Mouse (Mus musculus): Measurements from ENCODE around the gene Crygb.
A peak's percentile ranks its signal among the peaks of the same experiment; 100 is the strongest.

Gene Crygb

GRCm38 (mm10) chr1:65082188-65082587, at the start of gene Crygb:
TSS of gene Crygb (minus strand) at chr1:65082288.
- DNase-seq (ENCODE audit: low read depth, low spot score), result no peak

GRCm38 (mm10) chr1:65131671-65132070, 49.6 kb upstream of the Crygb start:
- DNase-seq (ENCODE audit: low read depth, low spot score), result no peak

DNA sequence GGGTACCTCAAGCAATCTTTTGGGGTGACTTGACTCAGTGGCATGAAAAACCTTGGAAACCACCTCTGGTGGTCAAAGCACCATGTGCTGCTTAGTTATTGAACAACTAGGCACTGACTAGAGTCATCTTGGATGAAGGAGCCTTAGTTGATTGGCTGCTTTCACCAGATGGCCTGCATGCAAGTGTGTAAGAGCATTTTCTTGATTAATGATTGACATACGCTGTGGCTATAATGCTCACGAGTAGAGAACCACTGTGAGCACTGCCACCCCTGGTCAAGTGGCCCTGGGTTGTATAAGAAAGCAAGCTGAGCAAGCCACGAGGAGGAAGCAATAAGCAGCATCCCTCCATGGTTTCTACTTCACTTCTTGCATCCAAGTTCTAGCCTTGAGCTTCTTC, 48.1 kb upstream of the Crygb start:
- DNase-seq (ENCODE audit: low read depth, low spot score), result no peak

DNA sequence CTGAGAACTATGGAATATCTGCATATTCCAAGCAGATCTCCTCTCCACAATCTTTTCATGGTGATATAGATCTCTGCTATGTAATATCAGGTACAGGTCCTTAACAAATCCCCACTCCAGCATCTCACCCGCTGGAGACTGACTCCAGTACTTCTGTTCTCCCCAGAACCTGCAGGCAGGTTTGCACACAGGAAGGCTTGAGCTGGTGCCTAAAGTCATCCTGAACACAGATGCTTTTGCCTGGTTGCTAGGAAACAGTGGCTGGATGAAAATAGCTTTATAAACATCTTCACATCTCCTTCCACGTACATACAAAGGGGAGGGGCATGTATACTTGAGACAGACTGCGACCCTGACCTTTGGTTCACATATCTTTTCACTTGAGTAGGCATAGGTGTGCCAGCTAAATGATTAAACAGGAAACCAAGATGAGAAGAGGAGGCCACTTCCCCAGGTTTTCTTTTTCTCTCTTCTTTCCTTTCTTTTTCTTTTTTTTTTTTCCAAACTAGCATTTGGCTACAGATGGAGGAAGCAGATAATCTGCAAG, 47.6 kb upstream of the Crygb start:
- peak; percentile 38 for DNase-seq (ENCODE audit: low read depth, low spot score)

GRCm38 (mm10) chr1:65122574-65123372, 40.7 kb upstream of the Crygb start, which contains the start of gene D630023F18Rik:
TSS of gene D630023F18Rik (minus strand) at chr1:65123214.
- peak; percentile 55 for DNase-seq (ENCODE audit: low read depth, low spot score)

DNA sequence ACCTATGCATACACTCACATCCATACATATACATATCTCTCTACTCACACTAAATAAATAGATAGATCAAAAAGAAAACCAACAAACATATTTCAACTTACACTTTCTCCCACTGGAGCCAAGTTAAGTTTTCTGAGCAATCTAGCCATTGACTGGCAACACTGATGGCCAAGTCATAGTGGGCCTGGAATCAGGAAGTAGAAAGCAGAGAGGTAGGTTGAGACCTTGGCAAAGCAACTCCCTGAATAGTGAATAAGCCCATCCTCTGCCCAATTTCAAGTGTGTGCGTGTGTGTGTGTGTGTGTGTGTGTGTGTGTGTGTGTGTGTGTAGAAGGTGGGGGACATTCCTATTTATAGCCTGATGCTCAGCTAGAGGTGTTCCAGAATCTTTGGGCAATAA, 37.4 kb upstream of the Crygb start, which contains the start of gene Gm28845:
Gene Gm28845 (minus strand): TSS at position 121 of the 400 bp plus-strand sequence.
- DNase-seq (ENCODE audit: low read depth, low spot score), result no peak

DNA sequence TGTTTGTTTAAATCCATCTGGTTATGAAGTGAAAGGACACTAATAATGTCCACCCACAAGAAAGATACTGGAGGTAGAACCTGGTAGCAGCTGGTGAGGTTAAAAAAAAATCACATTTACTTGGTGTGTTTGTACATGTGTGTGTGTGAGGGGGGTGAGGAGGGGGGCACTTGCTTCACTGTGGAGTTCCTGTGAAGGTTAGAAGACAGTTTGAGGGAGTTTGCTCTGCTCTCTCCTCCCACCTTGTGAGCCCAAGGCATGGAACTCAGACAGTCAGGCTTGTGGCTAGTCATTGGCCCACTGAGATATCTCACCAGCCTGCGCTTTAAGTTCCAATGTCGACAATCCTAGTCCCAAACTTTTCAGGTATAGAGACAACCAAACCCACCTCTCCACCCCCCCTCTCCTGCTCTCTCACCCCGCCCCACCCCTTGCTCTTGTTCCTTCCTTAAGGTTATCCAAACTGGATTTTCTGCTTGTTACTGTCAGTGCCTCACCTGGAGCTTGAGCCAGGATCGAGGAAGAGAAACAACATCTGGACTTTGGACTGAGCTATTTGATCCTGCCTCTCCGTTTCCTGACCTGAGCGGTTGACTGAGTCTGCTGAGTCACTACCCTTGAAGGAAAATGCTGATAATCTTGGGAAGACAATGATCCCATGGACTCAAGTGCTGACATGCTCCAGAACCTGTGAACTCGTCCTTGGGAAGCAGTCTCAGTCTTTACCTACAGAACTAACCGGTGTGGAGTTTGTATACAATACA, 36.2 kb upstream of the Crygb start:
- DNase-seq (ENCODE audit: low read depth, low spot score), result no peak

DNA sequence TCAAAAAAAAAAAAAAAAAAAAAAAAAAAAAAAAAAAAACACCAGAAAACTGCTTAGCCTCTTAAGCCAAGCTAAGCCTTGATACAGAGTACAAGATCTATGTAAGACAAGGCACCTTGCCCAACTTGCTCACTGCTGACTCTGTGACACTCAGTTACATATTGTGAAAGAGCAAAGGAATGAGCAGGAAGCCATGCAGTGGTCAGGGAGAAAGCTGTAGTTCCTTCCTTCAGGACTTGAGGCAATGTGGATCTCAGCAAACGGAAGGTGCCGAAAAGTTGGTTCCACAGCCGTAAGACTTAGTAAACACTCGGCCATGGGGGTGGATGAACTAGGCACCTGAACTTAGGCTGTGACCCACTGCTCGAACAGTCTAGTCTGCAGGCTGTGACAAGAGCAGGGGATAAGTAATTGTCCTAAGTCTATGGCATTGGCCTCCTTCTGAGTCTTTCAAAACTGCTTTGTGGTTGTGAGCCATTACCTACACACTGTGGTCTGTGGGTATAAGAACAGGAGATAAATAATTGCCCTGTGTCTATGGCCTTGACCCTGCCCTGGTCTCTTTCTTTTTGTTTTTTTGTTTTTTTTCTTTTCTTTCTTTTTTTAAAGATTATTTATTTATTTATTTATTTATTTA, 31.6 kb upstream of the Crygb start:
- DNase-seq (ENCODE audit: low read depth, low spot score), result no peak

DNA sequence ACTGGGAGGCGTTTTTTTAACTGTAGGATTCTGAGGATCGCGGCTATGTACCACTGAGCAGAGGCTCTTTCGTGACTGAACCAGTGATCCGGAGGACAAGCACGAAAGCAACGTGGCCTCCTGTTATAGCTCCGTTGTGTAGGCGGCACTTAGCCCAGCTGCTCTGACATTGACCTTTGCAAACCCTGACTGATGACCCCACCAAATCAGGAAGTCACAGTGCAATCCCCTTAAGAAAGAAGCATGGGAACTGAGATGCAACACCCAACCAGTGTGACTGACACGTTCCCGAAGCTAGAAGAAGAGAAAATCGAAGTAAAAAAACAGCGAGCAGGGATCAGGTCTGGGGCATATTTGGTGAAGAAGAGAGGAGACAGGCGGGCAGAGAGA, 30.7 kb upstream of the Crygb start:
- DNase-seq (ENCODE audit: low read depth, low spot score), result no peak

- peak; percentile 74 for DNase-seq (ENCODE audit: low read depth, low spot score)
These were observed 30.1 kb upstream of the Crygb start for GRCm38 (mm10) chr1:65112031-65112806.

DNA sequence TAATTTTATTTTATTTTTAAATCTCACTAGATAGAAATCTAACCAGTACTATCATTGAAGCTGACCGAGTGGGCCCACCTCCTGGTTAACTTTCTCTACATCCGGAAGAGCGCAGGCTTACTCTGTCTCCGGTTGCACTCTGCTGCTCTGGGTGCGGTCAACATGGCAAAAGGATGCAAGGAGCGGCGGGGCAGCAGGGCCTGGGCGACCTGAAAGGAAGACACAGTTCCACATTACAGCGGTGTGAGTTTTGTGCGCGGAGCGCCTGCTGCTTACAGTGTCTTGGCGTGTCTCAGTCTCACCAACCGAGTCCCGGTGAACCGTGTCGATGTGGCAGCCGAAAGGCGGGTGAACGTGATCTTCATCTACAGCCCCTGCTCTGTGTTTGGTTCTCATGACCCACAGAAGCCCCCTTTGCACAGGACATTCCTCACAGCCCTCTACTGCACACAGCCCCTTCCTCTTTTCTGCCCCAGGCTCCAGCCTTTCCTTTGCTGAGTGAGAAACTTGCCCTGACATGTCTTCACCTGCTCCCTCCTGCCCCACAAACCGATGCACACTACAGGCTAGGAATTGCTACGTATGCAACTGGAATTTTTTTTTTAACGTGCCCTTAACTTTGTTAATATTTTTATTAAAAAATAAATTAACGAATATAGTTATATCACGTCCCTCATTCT, 27.8 kb upstream of the Crygb start:
- no peak for DNase-seq (ENCODE audit: low read depth, low spot score)

GRCm38 (mm10) chr1:65109196-65109595, 27.1 kb upstream of the Crygb start:
- DNase-seq (ENCODE audit: low read depth, low spot score), result no peak

DNA sequence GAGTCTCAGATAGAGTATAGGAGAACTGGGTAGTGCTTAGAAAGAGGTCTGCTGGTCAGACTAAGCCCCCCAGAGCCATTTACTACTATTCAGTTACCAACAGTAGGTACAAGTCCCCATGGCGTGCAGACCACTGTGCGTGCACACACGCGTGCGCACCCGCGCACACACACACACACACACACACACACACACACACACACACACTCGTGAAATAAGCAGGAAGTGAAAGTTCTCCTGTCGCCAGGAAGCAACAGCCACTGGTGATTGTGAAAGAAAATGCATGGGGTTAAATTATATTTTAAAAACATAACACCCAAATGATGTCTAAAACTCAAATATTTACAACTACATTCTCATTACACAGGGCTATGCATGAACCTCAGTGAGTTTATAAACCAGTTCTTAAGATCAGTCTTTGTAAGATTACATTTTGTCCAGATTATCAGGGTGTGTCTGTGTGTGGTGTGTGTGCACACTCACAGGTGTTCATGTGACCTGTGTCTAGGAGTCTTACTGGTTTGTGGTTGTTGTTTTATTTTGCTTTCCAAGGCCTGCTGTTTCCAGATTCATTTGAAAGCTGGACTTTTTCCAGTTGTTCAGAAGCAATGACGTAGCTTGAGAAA, 25.7 kb upstream of the Crygb start:
- DNase-seq (ENCODE audit: low read depth, low spot score), result no peak

DNA sequence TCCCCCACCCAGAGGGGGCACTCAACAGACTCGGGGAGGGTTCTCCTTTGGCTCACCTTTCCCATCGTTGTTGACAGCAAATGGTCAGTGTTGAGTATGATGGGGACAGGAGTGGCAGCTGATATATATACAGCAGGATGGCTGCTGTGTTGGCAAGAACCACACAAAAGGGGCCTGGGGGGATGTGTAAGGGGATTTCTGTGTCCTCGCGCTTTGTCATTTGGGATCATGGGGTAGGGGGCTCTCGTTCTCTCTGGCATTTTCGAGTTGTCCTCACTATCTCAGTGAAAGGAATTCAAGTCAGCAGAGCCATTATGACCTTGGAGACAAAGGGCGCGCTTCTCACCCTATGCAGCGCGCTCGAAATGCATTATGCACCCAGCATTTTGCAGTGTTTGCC, 21.2 kb upstream of the Crygb start, which contains the start of gene Cryga:
Gene Cryga (minus strand): TSS at position 101 of the 400 bp plus-strand sequence.
- DNase-seq (ENCODE audit: low read depth, low spot score), result no peak

DNA sequence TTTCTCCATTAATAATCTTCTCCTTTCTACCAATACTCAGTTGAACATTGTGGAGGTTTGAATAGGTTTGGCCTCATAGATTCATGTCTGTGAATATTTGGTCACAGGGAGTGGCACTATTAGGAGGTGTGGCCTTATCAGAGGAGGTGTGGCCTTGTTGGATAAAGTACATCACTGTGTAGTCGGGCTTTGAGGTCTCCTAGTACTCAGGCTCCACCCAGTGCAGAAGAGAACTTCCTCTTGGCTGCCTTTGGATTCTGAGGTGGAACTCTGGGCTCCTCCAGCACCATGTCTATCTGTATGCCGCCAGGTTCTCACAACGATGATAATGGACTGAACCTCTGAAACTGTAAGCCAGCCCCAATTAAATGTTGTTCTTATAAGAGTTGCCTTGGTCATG, 14.9 kb upstream of the Crygb start:
- no peak for DNase-seq (ENCODE audit: low read depth, low spot score)

- DNase-seq (ENCODE audit: low read depth, low spot score), result peak; percentile 9
These were observed 9.5 kb upstream of the Crygb start for GRCm38 (mm10) chr1:65091566-65091965.

DNA sequence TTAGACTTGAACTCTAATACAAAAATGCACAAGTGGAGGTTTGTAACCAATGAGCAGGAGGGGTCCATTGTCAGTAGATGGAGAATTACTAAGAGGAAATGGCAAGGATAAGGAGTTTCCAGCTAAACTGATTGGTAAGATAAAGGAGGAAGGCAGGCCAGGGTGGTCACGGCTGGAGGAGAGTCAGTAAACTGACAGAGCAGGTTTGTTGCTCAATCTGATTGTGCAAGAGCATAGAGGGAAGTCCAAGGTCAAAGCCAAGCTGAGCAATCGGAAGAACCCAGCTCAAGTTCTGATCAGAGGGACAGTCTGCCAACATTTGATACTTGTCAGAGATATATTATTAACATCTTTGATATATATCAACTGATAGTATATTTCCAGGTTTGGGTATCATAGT, 8.3 kb upstream of the Crygb start:
- DNase-seq (ENCODE audit: low read depth, low spot score), result no peak

- DNase-seq (ENCODE audit: low read depth, low spot score), result no peak
These were observed 6.7 kb upstream of the Crygb start for GRCm38 (mm10) chr1:65088567-65089356.

GRCm38 (mm10) chr1:65075607-65076006, 6.5 kb downstream of the Crygb start:
- DNase-seq (ENCODE audit: low read depth, low spot score), result no peak

Data from telencephalon, adult 2 months (tissue).